Mouse (Mus musculus) heart, adult 2 months (tissue): ENCODE results near the gene Afdn. TPM values are rescaled to one million over a fixed set of nuclear protein-coding genes. Genes with fewer than 3 reads are reported as not detected.
A peak's percentile ranks its signal among the peaks of the same experiment; 100 is the strongest.

Experiments used
- DNase-seq, 2 experiments: peaks; one replicate each; pipeline ENCODE4 v3.0.0; 2021
- H3K27ac ChIP-seq: fragments of 200-600 bp; 2 replicates; pipeline ENCODE4 v1.8.1; 2022
- H3K27me3 ChIP-seq: fragments of 200-500 bp; 2 replicates; pipeline ENCODE4 v1.6.1; 2012; ENCODE audit warnings: mild to moderate bottlenecking, low read length, inconsistent platforms, mixed read lengths; ENCODE audit not compliant: control insufficient read depth, insufficient read depth
- H3K36me3 ChIP-seq: fragments of 200-500 bp; 2 replicates; pipeline ENCODE4 v1.6.1; 2012; ENCODE audit warnings: low read length, inconsistent platforms; ENCODE audit not compliant: control insufficient read depth, insufficient read depth
- H3K4me1 ChIP-seq: fragments of 200-500 bp; 2 replicates; pipeline ENCODE4 v1.6.1; 2011; ENCODE audit warnings: low read length; ENCODE audit not compliant: control insufficient read depth, insufficient read depth
- H3K4me3 ChIP-seq: fragments of 200-600 bp; 2 replicates; pipeline ENCODE4 v1.8.1; 2022
- H3K79me2 ChIP-seq: fragments of 200-500 bp; replicated peaks from 2 replicates; pipeline ENCODE4 v1.6.1; 2012; ENCODE audit warnings: mild to moderate bottlenecking, inconsistent platforms, low read length, moderate library complexity, mixed read lengths; ENCODE audit not compliant: control insufficient read depth, insufficient read depth
- H3K9ac ChIP-seq: fragments of 200-500 bp; 2 replicates; pipeline ENCODE4 v1.6.1; 2012; ENCODE audit warnings: low read depth, mild to moderate bottlenecking, control low read depth, inconsistent platforms, low read length, mixed read lengths
- CTCF ChIP-seq: fragments of 200-600 bp; IDR thresholded peaks from 2 replicates; pipeline ENCODE4 v1.8.1; 2022; ENCODE audit warnings: antibody characterized with exemption, mild to moderate bottlenecking, moderate library complexity
- EP300 ChIP-seq: fragments of 200-500 bp; IDR thresholded peaks from 2 replicates; pipeline ENCODE4 v1.6.1; 2011; ENCODE audit warnings: low read depth, low read length, control low read depth; ENCODE audit not compliant: insufficient read depth
- POLR2A ChIP-seq: fragments of 200-500 bp; IDR thresholded peaks from 2 replicates; pipeline ENCODE4 v1.6.1; 2011; ENCODE audit warnings: mild to moderate bottlenecking, low read depth, low read length, control low read depth; ENCODE audit not compliant: insufficient read depth
- WGBS: fragments of 180-500 bp; shearing (Covaris S2); methylation state at CpG from one replicate; pipeline ENCODE4 v1.1.7; 2018; 5-methylcytosine and 5-hydroxymethylcytosine counted together
- intact Hi-C: fragments of 180-260 bp; cut with DNase I; formaldehyde crosslinking; loops from one replicate; pipeline ENCODE4 v1.15.1; 2025
- polyA plus RNA-seq: library from polyadenylated mRNA; depleted of rRNA; stranded (reverse); fragments of >200 nt; gene quantifications from 2 replicates; pipeline ENCODE4 v1.2.3, GENCODE M21; 2012
- total RNA-seq, 2 experiments: library from RNA; stranded (reverse); gene quantifications; 2 replicates each; pipeline ENCODE4 v1.2.3; 2021

The Afdn gene
- total and polyA plus RNA-seq, 3 experiments, result 36.9 to 90.9 (median 60.7) TPM

- 79% methylated on average over 5 of the region's 5 CpGs for WGBS
- Histone ChIP-seq H3K4me1 (peaks cover 3% of the 10 kb centered on the region), H3K27me3 (no peaks in the 10 kb centered on the region), H3K9ac (no peak overlapping the region), H3K79me2 (no peaks in the 10 kb centered on the region), H3K27ac (no peak overlapping the region), H3K36me3 (peaks cover 20% of the 10 kb centered on the region), H3K4me3 (no peak overlapping the region)
- intact Hi-C loops, result no loop called here
- no peak for TF ChIP-seq POLR2A
- TF ChIP-seq CTCF, result no peak
- TF ChIP-seq EP300, result no peak
- no peak for DNase-seq
Observed at GRCm38 (mm10) chr17:13907082-13907481, 146.7 kb downstream of the Afdn start.

DNA sequence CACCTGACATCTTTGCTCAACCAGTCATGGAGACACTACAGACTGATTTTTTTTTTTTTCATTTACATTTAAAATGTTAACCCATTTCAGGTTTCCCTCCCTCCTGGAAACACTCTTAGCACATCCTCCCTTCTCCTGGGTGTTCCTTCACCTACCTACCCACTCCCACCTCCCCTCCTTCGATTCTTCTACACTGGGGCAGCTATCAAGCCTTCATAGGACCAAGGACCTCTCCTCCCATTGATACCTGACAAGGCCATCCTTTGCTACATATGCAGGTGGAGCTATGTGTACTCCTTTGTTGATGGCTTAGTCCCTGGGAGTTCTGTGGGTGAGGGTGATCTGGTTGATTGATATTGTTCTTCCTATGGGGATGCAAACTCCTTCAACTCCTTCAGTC lies 147.3 kb downstream of the Afdn start:
- intact Hi-C loops, result no loop called here
- Histone ChIP-seq H3K36me3 (peaks cover 20% of the 10 kb centered on the region), H3K27ac (no peak overlapping the region)

GRCm38 (mm10) chr17:13913951-13914350 lies 153.6 kb downstream of the Afdn start:
- WGBS, result 35% methylated on average over 4 of the region's 4 CpGs
- Histone ChIP-seq H3K4me3 (no peak overlapping the region), H3K79me2 (no peaks in the 10 kb centered on the region), H3K27ac (peak overlapping the region; percentile 81), H3K9ac (no peak overlapping the region), H3K4me1 (peaks cover 25% of the 10 kb centered on the region), H3K27me3 (no peaks in the 10 kb centered on the region), H3K36me3 (peaks cover 3% of the 10 kb centered on the region)
- intact Hi-C loops, result loop anchor here (1.0 to 2.0 kb wide), 3 partner anchors 15 to 40 kb away; no protein-coding TSS in a partner anchor
- no peak for DNase-seq
- TF ChIP-seq EP300 (no peak), CTCF (no peak)

More for the DNA sequence above, 147.3 kb downstream of the Afdn start:
- TF ChIP-seq CTCF (no peak), EP300 (no peak), POLR2A (no peak)
- H3K4me1 ChIP-seq, result peaks cover 9% of the 10 kb centered on the region
- H3K79me2 ChIP-seq, result no peaks in the 10 kb centered on the region
- no peaks in the 10 kb centered on the region for H3K27me3 ChIP-seq
- H3K4me3 ChIP-seq, result no peak overlapping the region
- DNase-seq, result no peak
- WGBS, result 93% methylated on average over 1 of the region's 1 CpGs
- no peak overlapping the region for H3K9ac ChIP-seq

GRCm38 (mm10) chr17:13914531-13914930 lies 154.2 kb downstream of the Afdn start:
- no peaks in the 10 kb centered on the region for H3K79me2 ChIP-seq
- H3K27me3 ChIP-seq, result no peaks in the 10 kb centered on the region
- H3K4me1 ChIP-seq, result peaks cover 29% of the 10 kb centered on the region
- H3K27ac ChIP-seq, result peak overlapping the region; percentile 89
- H3K4me3 ChIP-seq, result no peak overlapping the region
- no peak overlapping the region for H3K9ac ChIP-seq
- TF ChIP-seq EP300 (peak; percentile 91), POLR2A (peak; percentile 61; the same call in 1 of the 2 replicates), CTCF (no peak)
- H3K36me3 ChIP-seq, result peaks cover 3% of the 10 kb centered on the region
- DNase-seq, result peak; percentile 47 to 70
- 36% methylated on average over 4 of the region's 4 CpGs for WGBS
- intact Hi-C loops, result loop anchor here (1.0 kb wide), 2 partner anchors 26 to 40 kb away; no protein-coding TSS in a partner anchor

DNA sequence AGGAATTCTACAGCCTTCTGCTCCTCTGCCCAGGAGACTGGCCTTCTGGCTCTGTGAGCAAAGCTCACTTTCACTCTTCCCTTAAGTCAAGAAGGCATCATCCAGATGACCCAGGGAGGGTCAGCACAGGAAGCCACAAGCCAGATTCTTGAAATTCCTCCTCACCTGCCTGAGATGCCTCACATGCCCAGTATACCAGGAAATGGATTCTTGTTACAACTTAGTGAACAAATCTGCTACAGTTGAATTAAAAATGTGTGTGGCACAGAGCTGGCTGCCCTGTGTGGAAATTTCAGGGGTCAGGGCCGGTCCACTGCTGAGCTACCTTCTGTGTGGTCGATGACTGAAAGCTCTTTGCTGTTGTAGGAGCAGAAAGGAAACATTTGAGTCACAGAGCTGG lies 160.4 kb downstream of the Afdn start:
- WGBS, result 46% methylated on average over 2 of the region's 2 CpGs
- H3K36me3 ChIP-seq, result no peaks in the 10 kb centered on the region
- H3K4me3 ChIP-seq, result no peak overlapping the region
- no peak for TF ChIP-seq POLR2A
- TF ChIP-seq CTCF, result no peak
- no peak for TF ChIP-seq EP300
- H3K27me3 ChIP-seq, result no peaks in the 10 kb centered on the region
- peak overlapping the region; percentile 71; the same call in 1 of the 2 replicates for H3K27ac ChIP-seq
- no peak overlapping the region for H3K9ac ChIP-seq
- H3K79me2 ChIP-seq, result no peaks in the 10 kb centered on the region
- intact Hi-C loops, result no loop called here
- H3K4me1 ChIP-seq, result peaks cover 20% of the 10 kb centered on the region
- DNase-seq, result no peak

DNA sequence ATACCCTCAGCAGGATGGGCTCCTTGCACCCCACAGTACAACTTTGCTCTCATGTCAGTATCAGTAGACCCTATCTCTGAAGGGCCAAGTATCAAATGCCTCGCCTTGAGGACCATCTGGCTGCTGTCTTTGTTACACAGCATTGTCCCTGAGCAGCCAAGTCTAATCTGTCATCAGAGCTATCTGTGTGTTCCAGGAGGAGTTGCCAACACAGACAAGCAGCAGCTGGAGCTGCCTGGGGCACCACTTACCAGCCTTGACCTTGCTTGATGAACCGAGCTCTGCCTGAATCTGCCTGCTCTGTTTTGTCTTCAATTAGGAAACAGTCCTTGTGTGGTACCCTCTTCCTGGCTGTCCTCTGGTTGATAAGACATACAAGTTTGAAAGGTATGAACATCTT lies 163.1 kb downstream of the Afdn start:
- WGBS, result 68% methylated on average over 2 of the region's 2 CpGs
- Histone ChIP-seq H3K27me3 (no peaks in the 10 kb centered on the region), H3K4me1 (peaks cover 17% of the 10 kb centered on the region), H3K36me3 (no peaks in the 10 kb centered on the region), H3K9ac (no peak overlapping the region), H3K4me3 (no peak overlapping the region), H3K79me2 (no peaks in the 10 kb centered on the region), H3K27ac (no peak overlapping the region)
- no peak for TF ChIP-seq POLR2A
- DNase-seq, result no peak
- intact Hi-C loops, result no loop called here
